Mouse (Mus musculus): ENCODE measurements at regions not wholly inside any gene's neighbourhood (a gene's known extent, or its start where the extent isn't known, plus 50 kb on each side); places are given as distances from the start of the nearest gene placed in this dataset.
"Not testable (repeated sequence)": the region's sequence is repeated elsewhere in the genome, so short reads cannot be mapped to it uniquely, and the experiment has no call there.

DNA sequence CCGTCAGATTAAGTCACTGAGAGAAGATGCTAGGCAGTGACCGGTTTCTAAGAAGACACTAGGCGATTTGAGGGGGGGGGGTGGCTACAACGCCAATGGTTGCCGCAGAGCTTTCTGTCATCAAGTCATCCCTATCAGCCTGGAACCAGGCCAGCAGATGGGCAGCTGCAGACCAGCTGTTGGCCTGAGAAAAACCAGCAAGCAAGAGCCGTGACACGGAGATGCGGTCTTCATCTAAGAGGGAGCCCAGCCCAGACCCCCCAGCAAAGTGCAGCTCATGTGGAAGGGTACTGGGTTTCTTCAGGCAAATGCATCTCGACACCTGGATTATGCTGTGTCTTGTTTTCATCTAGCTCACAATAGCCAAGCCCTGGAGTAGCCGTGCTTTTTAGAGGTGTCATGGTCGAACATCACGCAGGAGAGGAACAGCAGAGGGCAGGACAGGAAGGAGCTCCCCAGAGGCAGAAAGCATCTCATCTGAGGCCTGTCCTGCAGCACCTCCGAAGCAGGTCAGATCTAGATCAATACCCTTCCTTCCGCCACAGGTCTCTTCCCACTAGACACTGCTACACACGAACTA, 76.3 kb downstream of the Cpn2 start:
- no peak for DNase-seq (ENCODE audit: low spot score in 2 of 2)

DNA sequence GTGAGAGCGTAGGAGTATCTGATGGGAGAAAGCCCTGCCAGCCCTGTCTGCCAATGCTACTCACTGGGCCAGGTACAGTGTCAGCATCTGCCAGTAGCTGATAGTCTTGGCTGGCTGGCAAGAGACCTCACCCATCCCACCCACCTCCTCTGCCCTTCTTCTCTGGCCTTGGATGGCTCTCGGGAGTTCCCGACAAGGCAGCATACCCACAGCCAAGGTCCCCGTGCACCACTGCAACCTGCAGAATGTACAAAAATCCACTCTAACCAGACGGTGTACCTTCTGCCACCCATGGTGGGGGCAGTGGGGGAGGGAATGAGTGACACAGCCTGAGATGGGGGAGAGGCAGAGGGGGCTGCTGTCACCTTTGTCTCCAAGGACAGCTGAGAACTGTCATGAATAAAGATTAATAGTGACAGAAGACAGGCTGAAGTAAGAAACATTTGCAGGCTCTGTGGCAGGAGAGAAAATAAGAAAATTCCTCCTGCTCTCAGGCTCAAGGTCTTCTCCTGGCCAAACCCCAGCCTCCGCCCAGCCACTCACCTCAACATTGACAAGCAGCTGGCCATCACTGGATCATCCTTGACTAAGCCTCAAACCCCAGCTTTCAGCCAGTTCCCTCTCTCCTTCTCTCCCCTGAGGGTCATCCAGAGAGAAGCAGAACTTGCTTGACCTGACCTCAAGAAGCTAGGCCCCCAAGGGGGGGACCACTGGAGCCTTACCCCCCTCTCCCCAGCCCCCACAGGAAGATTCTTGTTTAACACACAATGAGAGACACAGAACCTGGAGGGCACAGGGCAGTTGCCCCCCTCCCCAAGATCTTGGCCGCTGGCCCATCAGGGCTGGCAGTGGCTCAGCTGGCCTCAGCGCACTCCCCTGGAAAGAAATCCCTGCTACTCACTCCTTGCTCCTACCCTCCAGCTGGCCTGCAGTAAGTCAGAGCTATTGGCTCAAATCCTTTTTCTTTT, 73.7 kb downstream of the Cpn2 start:
- no peak for DNase-seq (ENCODE audit: low spot score in 2 of 2)

- no peak for DNase-seq (ENCODE audit: low spot score in 2 of 2)
Measured at GRCm38 (mm10) chr16:30194836-30195235, 72.5 kb downstream of the Cpn2 start.

DNA sequence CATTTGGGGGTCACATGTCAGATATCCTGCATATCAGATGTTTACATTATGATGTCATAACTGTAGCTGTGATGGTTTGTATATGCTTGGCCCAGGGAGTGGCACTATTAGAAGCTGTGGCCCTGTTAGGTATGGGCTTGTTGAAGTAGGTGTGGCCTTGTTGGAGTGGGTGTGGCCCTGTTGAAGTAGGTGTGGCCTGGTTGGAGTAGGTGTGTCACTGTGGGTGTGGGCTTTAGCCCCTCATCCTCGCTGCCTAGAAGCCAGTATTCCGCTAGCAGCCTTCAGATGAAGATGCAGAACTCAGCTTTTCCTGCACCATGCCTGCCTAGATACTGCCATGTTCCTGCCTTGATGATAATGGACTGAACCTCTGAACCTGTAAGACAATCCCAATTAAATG, 71.4 kb downstream of the Cpn2 start:
- not testable (repeated sequence) for DNase-seq (ENCODE audit: low spot score in 2 of 2)

DNA sequence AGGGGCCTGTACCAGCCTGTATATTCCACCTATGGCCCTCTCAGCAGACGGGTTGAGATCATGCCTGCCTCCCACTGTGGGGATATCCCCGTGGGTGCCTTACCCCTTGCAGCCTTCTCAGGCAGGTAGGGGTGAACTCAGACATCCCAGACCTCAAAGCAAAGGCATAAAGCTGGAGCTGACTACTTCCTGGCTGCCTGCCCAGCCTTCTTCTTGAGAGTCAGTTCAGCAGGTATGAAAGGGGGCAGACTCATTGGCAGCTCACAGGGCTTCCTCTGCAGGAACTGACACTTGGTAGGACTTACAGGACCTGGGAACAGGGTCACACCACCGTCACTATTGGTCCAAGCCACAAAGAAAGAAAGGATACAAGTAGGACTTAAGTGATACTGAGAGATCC, 69.9 kb downstream of the Cpn2 start:
- no peak for DNase-seq (ENCODE audit: low spot score in 2 of 2)

DNA sequence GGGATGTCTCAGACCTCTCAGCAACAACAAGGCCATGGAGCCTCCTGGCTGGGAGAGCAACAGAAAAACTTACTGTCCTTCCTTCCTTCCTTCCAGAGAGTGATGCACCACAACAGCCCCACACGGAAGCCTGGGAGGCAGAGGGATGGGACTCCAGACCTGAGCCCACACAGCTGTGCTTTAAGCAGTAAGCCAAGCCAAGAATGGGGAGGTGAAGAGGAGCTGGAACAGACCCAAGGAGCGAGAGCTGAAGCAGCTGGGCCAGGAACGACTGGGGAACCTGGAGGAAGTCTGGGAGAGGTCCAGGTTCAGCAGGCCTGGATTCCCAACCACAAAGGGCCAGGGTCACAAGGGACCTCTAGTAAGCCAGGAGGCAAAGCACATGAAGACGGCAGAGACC, 67.5 kb downstream of the Cpn2 start:
- DNase-seq (ENCODE audit: low spot score in 2 of 2) = no peak

- DNase-seq (ENCODE audit: low spot score in 2 of 2) = no peak
Measured at GRCm38 (mm10) chr16:30204144-30204543, 63.2 kb downstream of the Cpn2 start.

- DNase-seq (ENCODE audit: low spot score in 2 of 2) = no peak
Measured at GRCm38 (mm10) chr16:30205314-30205815, 61.9 kb downstream of the Cpn2 start.

GRCm38 (mm10) chr16:30205816-30206356, 61.4 kb downstream of the Cpn2 start:
- no peak for DNase-seq (ENCODE audit: low spot score in 2 of 2)

Data from spleen, postnatal 10 days (tissue).